Mouse (Mus musculus): ENCODE measurements around the gene Dnajc7.
A peak's percentile ranks its signal among the peaks of the same experiment; 100 is the strongest.
"Not testable (repeated sequence)": the region's sequence is repeated elsewhere in the genome, so short reads cannot be mapped to it uniquely, and the experiment has no call there.

GRCm38 (mm10) chr11:100534411-100534810 is 85.6 kb downstream of the Dnajc7 start:
- TF ChIP-seq POU5F1 (IDR thresholded peaks at IDR 0.05; ENCODE audit: borderline replicate concordance, low read length), result peak; percentile 12; the same call in 1 of the 2 replicates
- TF ChIP-seq CTCF (conservative IDR thresholded peaks at IDR 0.05; ENCODE audit: low read length), result not testable (repeated sequence)

All from E14TG2a.4 (cell line).